Mouse (Mus musculus) left cerebral cortex, adult 11 months (tissue): ENCODE data around the gene Tep1.

ENCODE experiments used
- DNase-seq: peaks from one replicate; pipeline ENCODE4 v3.0.0; 2022; ENCODE audit warnings: low spot score

The Tep1 gene

GRCm38 (mm10) chr14:50795261-50795935 is 75.0 kb downstream of the Tep1 start:
- no peak for DNase-seq

GRCm38 (mm10) chr14:50788157-50788556 is 82.2 kb downstream of the Tep1 start:
- DNase-seq, result no peak

- DNase-seq, result peak; percentile 75
Measured at GRCm38 (mm10) chr14:50785251-50785637, 85.1 kb downstream of the Tep1 start, which contains the start of gene Ttc5. Gene Ttc5 (minus strand): TSS chr14:50785519.

GRCm38 (mm10) chr14:50784391-50785250 is 85.7 kb downstream of the Tep1 start:
- no peak for DNase-seq

GRCm38 (mm10) chr14:50782166-50782565 is 88.2 kb downstream of the Tep1 start:
- DNase-seq, result no peak
